Mouse (Mus musculus) E14TG2a.4 (cell line): ENCODE results near the gene Tmem167.

Source experiments
- CTCF ChIP-seq: conservative IDR thresholded peaks from 2 replicates; pipeline ENCODE4 v1.5.1; 2014; ENCODE audit warnings: low read length
- POU5F1 ChIP-seq: IDR thresholded peaks from 2 replicates; pipeline ENCODE4 v1.6.1; 2014; ENCODE audit warnings: low read length, borderline replicate concordance

DNA sequence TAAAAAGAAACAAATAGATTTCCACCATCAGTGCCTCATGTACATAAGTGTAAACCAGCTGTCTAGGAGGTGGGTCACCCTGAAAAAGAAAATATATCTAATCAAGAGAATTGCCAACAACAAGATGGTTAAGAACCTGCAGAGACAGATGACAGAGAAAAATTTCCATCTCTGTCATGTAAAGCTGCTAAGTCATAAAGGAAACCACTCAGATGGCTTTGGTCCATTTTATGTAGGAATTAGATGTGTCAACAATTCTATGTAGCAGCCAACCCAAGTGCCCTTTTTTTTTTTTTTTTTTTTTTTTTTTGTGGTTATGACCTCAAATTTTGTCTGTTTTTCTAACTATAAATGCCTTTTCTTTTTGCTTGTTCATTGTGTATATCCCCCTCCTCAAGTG lies 12.6 kb downstream of the Tmem167 start:
- TF ChIP-seq POU5F1 (no peak), CTCF (no peak)
